In the genomic region with DNA sequence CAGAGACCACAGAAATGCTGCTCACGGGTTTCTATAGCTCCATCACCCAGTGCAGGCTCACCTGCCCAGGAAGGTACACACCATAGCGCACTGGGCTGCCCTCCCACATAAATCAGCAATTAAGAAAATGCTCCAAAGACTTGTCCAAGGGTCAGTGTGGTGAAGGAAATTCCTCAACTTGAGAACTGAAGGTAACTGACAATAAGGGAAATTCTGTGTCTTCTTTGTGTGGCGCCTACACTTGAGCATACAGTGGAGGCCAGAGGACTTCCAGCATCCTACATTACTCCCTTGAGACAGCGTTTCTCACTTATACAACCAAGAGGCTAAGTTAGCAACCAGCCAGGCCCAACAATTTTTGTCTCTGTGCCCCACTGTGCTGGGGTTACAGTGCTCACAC, we compare ENCODE assay signal across 8 mouse cellular contexts. TPM values are rescaled to one million over a fixed set of nuclear protein-coding genes. Genes with fewer than 3 reads are reported as not detected.
A peak's percentile ranks its signal among the peaks of the same experiment; 100 is the strongest.
DNase-seq lines count a peak whose midpoint lies in the region; ATAC-seq and TF ChIP-seq lines count a peak whose summit lies in the region.

No protein-coding gene starts in this region.

- no peak for TF ChIP-seq POLR2A in kidney, adult 2 months (IDR thresholded peaks at IDR 0.05; ENCODE audit: low read depth, low read length)

- DNase-seq in kidney, adult 2 months, result peak; percentile 24
- DNase-seq in kidney, adult 11 months, result no peak
- DNase-seq in NIH3T3 (ENCODE audit: low read depth), result peak; percentile 4
- no peak for DNase-seq in midbrain, embryonic 11.5 days (ENCODE audit: low spot score, missing footprints)
- no peak for DNase-seq in frontal cortex, adult 2 months (ENCODE audit: extremely low spot score in 1 of 2, low spot score in 1 of 2)
- no peak for DNase-seq in layer of hippocampus, adult 9-10 months (ENCODE audit: low spot score)

- H3K27me3 ChIP-seq in kidney, adult 2 months (replicated peaks; ENCODE audit: control insufficient read depth, insufficient read depth, low read length), result no peaks in the 10 kb centered on the region
- no peaks in the 10 kb centered on the region for H3K27me3 ChIP-seq in hindbrain, embryonic 13.5 days
- no peaks in the 10 kb centered on the region for H3K27me3 ChIP-seq in midbrain, embryonic 11.5 days (ENCODE audit: control insufficient read depth, insufficient read depth, low read length)

- peak overlapping the region; percentile 84 for H3K9ac ChIP-seq in hindbrain, embryonic 13.5 days
- peak overlapping the region; percentile 74; the same call in 1 of the 2 replicates for H3K9ac ChIP-seq in midbrain, embryonic 11.5 days (ENCODE audit: low read length)

- peaks cover 12% of the 10 kb centered on the region; the same call in 1 of the 2 replicates for H3K4me1 ChIP-seq in kidney, adult 2 months (ENCODE audit: control insufficient read depth, insufficient read depth, low read length)
- H3K4me1 ChIP-seq in hindbrain, embryonic 13.5 days (replicated peaks), result peaks cover 32% of the 10 kb centered on the region
- H3K4me1 ChIP-seq in midbrain, embryonic 11.5 days (ENCODE audit: control insufficient read depth, insufficient read depth, low read length), result peaks cover 16% of the 10 kb centered on the region

- H3K4me2 ChIP-seq in hindbrain, embryonic 13.5 days, result peak overlapping the region; percentile 86
- peak overlapping the region; percentile 60 for H3K4me2 ChIP-seq in midbrain, embryonic 11.5 days

- no peak for TF ChIP-seq CTCF in kidney, adult 2 months (conservative IDR thresholded peaks at IDR 0.05; ENCODE audit: insufficient read depth, insufficient read length, low read depth, low read length)

- WGBS in kidney, adult 2 months, result 33% methylated on average over 4 of the region's 4 CpGs
- WGBS in hindbrain, embryonic 13.5 days, result 73% methylated on average over 4 of the region's 4 CpGs
- WGBS in midbrain, embryonic 11.5 days, result 85% methylated on average over 4 of the region's 4 CpGs

- H3K27ac ChIP-seq in kidney, adult 2 months (ENCODE audit: insufficient read depth, low read depth, low read length), result peak overlapping the region; percentile 12; the same call in 1 of the 2 replicates
- no peak overlapping the region for H3K27ac ChIP-seq in hindbrain, embryonic 13.5 days
- H3K27ac ChIP-seq in midbrain, embryonic 11.5 days (ENCODE audit: low read depth, low read length), result no peak overlapping the region

- H3K9me3 ChIP-seq in hindbrain, embryonic 13.5 days, result no peaks in the 10 kb centered on the region
- H3K9me3 ChIP-seq in midbrain, embryonic 11.5 days (ENCODE audit: control insufficient read depth, low read length), result no peaks in the 10 kb centered on the region

- H3K4me3 ChIP-seq in kidney, adult 2 months (ENCODE audit: insufficient read depth, low read depth, low read length), result peak overlapping the region; percentile 78
- H3K4me3 ChIP-seq in hindbrain, embryonic 13.5 days, result peak overlapping the region; percentile 95
- peak overlapping the region; percentile 79 for H3K4me3 ChIP-seq in midbrain, embryonic 11.5 days (ENCODE audit: low read depth, low read length)

- no peak for ATAC-seq in hindbrain, embryonic 13.5 days (ENCODE audit: low FRiP score)
- ATAC-seq in midbrain, embryonic 11.5 days (ENCODE audit: low FRiP score), result no peak
- ATAC-seq in CD4-positive, CD25-positive, alpha-beta regulatory T cell, adult 4 months, result no peak

- no peaks in the 10 kb centered on the region for H3K36me3 ChIP-seq in kidney, adult 2 months (ENCODE audit: control insufficient read depth, insufficient read depth, low read length)
- H3K36me3 ChIP-seq in hindbrain, embryonic 13.5 days, result peaks cover 10% of the 10 kb centered on the region
- no peaks in the 10 kb centered on the region; the same call in 1 of the 2 replicates for H3K36me3 ChIP-seq in midbrain, embryonic 11.5 days (ENCODE audit: control insufficient read depth, insufficient read depth, low read length)

RNA-seq across cellular contexts. Expression of gene Mtrex, which starts 1.2 kb away (rescaled TPM):
- polyA plus RNA-seq in kidney, adult 2 months (2012; rRNA removed), result 7.9 and 10.6 TPM in 2 replicates
- 65.7 and 66.8 TPM in 2 replicates for polyA plus RNA-seq in hindbrain, embryonic 13.5 days (2015; fragmentation: Nextera tagmentation; extraction: Ambion mirVana)
- polyA plus RNA-seq in midbrain, embryonic 11.5 days (2014; fragmentation: Nextera tagmentation; extraction: Ambion mirVana), result 104 and 115 TPM in 2 replicates
- 41.4 and 42.7 TPM in 2 replicates for polyA plus RNA-seq in frontal cortex, adult 2 months (2012; rRNA removed)
- 10 to 100 TPM; 61.6 to 74.8 TPM for polyA plus RNA-seq in CD4-positive, CD25-positive, alpha-beta regulatory T cell, adult 4 months (2017; shearing (Covaris generic))

RNA-seq across cellular contexts. Expression of gene Dhx29, which starts 1.3 kb away (rescaled TPM):
- 3.9 and 4.0 TPM in 2 replicates for polyA plus RNA-seq in kidney, adult 2 months (2012; rRNA removed)
- polyA plus RNA-seq in hindbrain, embryonic 13.5 days (2015; fragmentation: Nextera tagmentation; extraction: Ambion mirVana), result 38.6 and 39.9 TPM in 2 replicates
- 32.1 and 36.8 TPM in 2 replicates for polyA plus RNA-seq in midbrain, embryonic 11.5 days (2014; fragmentation: Nextera tagmentation; extraction: Ambion mirVana)
- 10.9 and 11.1 TPM in 2 replicates for polyA plus RNA-seq in frontal cortex, adult 2 months (2012; rRNA removed)
- polyA plus RNA-seq in CD4-positive, CD25-positive, alpha-beta regulatory T cell, adult 4 months (2017; shearing (Covaris generic)), result 10 to 100 TPM; 10.7 to 14.2 TPM

Comparison
In these comparisons a context has a peak if more than half of its experiments do, and no peak if none do; other contexts are left out.
1. DNase-seq: peak in kidney, adult 2 months (single experiment) and NIH3T3 (single experiment); none in kidney, adult 11 months (single experiment), midbrain, embryonic 11.5 days (single experiment), frontal cortex, adult 2 months (0 of 2) and layer of hippocampus, adult 9-10 months (single experiment).
2. Peak in every context shown above with its lines, with median percentiles within 50 percentile points of each other: H3K4me3 ChIP-seq.